In the genomic region with DNA sequence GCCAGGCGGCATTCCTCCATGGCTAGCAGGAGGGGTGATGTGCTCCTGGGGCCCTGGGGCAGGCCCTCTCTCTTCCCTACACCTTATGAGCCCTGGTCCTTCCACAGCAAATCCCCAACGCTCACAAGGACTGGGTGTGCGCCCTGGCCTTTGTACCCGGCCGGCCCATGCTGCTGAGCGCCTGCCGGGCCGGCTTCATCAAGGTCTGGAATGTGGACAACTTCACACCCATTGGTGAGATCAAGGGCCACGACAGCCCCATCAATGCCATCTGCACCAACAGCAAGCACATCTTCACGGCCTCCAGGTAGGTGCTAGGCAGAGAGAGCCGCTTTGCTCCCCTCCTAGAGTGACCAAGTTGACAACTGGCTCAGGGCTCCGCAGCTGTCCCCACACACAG, we compare ENCODE assay signal across 27 mouse cellular contexts. TPM values are rescaled to one million over a fixed set of nuclear protein-coding genes. Genes with fewer than 3 reads are reported as not detected.
A peak's percentile ranks its signal among the peaks of the same experiment; 100 is the strongest.
DNase-seq lines count a peak whose midpoint lies in the region; ATAC-seq lines count a peak whose summit lies in the region.
"Had no signal": no experiment of that assay in that cellular context is flagged by ENCODE, and none has a peak within 500 bp of the region (broad histone marks: within the 10 kb centered on the region; RNA-seq: fewer than 3 reads in every experiment).

No protein-coding gene starts in this region.

- no peak for DNase-seq in heart, embryonic 10.5 days (ENCODE audit: low spot score)
- DNase-seq in heart, postnatal 10 days, result no peak
- DNase-seq in intestine, embryonic 14.5 days (ENCODE audit: low spot score), result peak; percentile 59
- DNase-seq in large intestine, adult 2 months (ENCODE audit: low read depth, low spot score), result peak; percentile 79
- no peak for DNase-seq in gastrocnemius, postnatal 36 days
- no peak for DNase-seq in layer of hippocampus, adult 9-10 months (ENCODE audit: low spot score)
- DNase-seq in testis, postnatal 14 days (ENCODE audit: low spot score), result no peak
- DNase-seq: adrenal gland, postnatal 25 days; cerebellum, adult 18-20 months; cerebellum, postnatal 36 days; lung, postnatal 4 days; right cerebral cortex, adult 18-20 months; spleen, adult 18-20 months; thymus, adult 2 months had no signal

- 0 out of 2 replicates have a peak, but pooled peaks have one; percentile 14 for ATAC-seq in intestine, embryonic 14.5 days (replicated peaks; ENCODE audit: low FRiP score, low TSS enrichment, low read depth)
- 0 out of 2 replicates have a peak, but pooled peaks have one; percentile 8 for ATAC-seq in kidney, embryonic 16.5 days (ENCODE audit: low FRiP score, low TSS enrichment)
- ATAC-seq: activated CD4-positive, CD25-positive, alpha-beta regulatory T cell, adult 4 months; forebrain, embryonic 16.5 days had no signal

- no peak overlapping the region for H3K4me2 ChIP-seq in intestine, embryonic 14.5 days (ENCODE audit: low read length)
- H3K4me2 ChIP-seq in kidney, embryonic 16.5 days (replicated peaks; ENCODE audit: low read depth, low read length), result no peak overlapping the region
- H3K4me2 ChIP-seq: embryonic facial prominence, embryonic 15.5 days; heart, embryonic 12.5 days; limb, embryonic 12.5 days; lung, embryonic 15.5 days; midbrain, embryonic 11.5 days; neural tube, embryonic 13.5 days had no signal

- no peak overlapping the region for H3K9ac ChIP-seq in intestine, embryonic 14.5 days (ENCODE audit: low read length)
- no peak overlapping the region for H3K9ac ChIP-seq in kidney, embryonic 16.5 days (replicated peaks; ENCODE audit: low read length)
- H3K9ac ChIP-seq: embryonic facial prominence, embryonic 15.5 days; liver, embryonic 14.5 days; lung, embryonic 15.5 days had no signal

- peaks cover 25% of the 10 kb centered on the region; the same call in 1 of the 2 replicates for H3K27me3 ChIP-seq in heart, embryonic 10.5 days (ENCODE audit: insufficient read depth, poor library complexity, severe bottlenecking)
- H3K27me3 ChIP-seq in intestine, embryonic 14.5 days (replicated peaks; ENCODE audit: control insufficient read depth, insufficient read depth, low read length), result no peaks in the 10 kb centered on the region
- no peaks in the 10 kb centered on the region for H3K27me3 ChIP-seq in kidney, embryonic 16.5 days (ENCODE audit: insufficient read depth, low read length)
- H3K27me3 ChIP-seq: embryonic facial prominence, embryonic 15.5 days; limb, embryonic 12.5 days; lung, embryonic 15.5 days; neural tube, embryonic 13.5 days had no signal

- intact Hi-C loops in heart, postnatal 10 days (cut with DNase I), result no loop called here
- intact Hi-C loops in gastrocnemius, postnatal 36 days (cut with DNase I), result loop anchor here (10.0 kb wide), 1 partner anchor 218 kb away; no protein-coding TSS in a partner anchor

- peaks cover 29% of the 10 kb centered on the region for H3K36me3 ChIP-seq in heart, embryonic 10.5 days
- H3K36me3 ChIP-seq in intestine, embryonic 14.5 days (ENCODE audit: control insufficient read depth, insufficient read depth, low read length), result peaks cover 35% of the 10 kb centered on the region
- no peaks in the 10 kb centered on the region for H3K36me3 ChIP-seq in kidney, embryonic 16.5 days (ENCODE audit: insufficient read depth, low read length)

- H3K4me3 ChIP-seq in heart, embryonic 10.5 days, result no peak overlapping the region
- H3K4me3 ChIP-seq in intestine, embryonic 14.5 days (ENCODE audit: low read depth, low read length), result no peak overlapping the region
- no peak overlapping the region for H3K4me3 ChIP-seq in kidney, embryonic 16.5 days (ENCODE audit: low read length)
- H3K4me3 ChIP-seq: embryonic facial prominence, embryonic 15.5 days; heart, embryonic 12.5 days; limb, embryonic 12.5 days; lung, embryonic 15.5 days; neural tube, embryonic 13.5 days had no signal

- WGBS in heart, embryonic 10.5 days, result 58% methylated on average over 12 of the region's 12 CpGs
- 66% methylated on average over 12 of the region's 12 CpGs for WGBS in intestine, embryonic 14.5 days
- 73% methylated on average over 12 of the region's 12 CpGs for WGBS in kidney, embryonic 16.5 days
- WGBS in large intestine, adult 2 months, result 38% methylated on average over 12 of the region's 12 CpGs

- peaks cover 38% of the 10 kb centered on the region for H3K4me1 ChIP-seq in heart, embryonic 10.5 days
- H3K4me1 ChIP-seq in intestine, embryonic 14.5 days (replicated peaks; ENCODE audit: control insufficient read depth, insufficient read depth, low read length), result peaks cover 26% of the 10 kb centered on the region
- H3K4me1 ChIP-seq in kidney, embryonic 16.5 days (ENCODE audit: insufficient read depth, low read length), result peaks cover 12% of the 10 kb centered on the region

- H3K27ac ChIP-seq in heart, embryonic 10.5 days, result 0 out of 2 replicates have a peak overlapping the region, but pooled peaks have one; percentile 0
- peak overlapping the region; percentile 2; the same call in 1 of the 2 replicates for H3K27ac ChIP-seq in intestine, embryonic 14.5 days (ENCODE audit: low read depth)
- no peak overlapping the region for H3K27ac ChIP-seq in kidney, embryonic 16.5 days (ENCODE audit: low read length)
- H3K27ac ChIP-seq: embryonic facial prominence, embryonic 15.5 days; limb, embryonic 12.5 days; liver, embryonic 14.5 days; lung, embryonic 15.5 days; neural tube, embryonic 13.5 days had no signal

- no peaks in the 10 kb centered on the region for H3K9me3 ChIP-seq in heart, embryonic 10.5 days
- H3K9me3 ChIP-seq in intestine, embryonic 14.5 days (ENCODE audit: control insufficient read depth, low read length), result no peaks in the 10 kb centered on the region
- H3K9me3 ChIP-seq in kidney, embryonic 16.5 days (ENCODE audit: low read length), result no peaks in the 10 kb centered on the region
- H3K9me3 ChIP-seq: embryonic facial prominence, embryonic 15.5 days; G1E; heart, embryonic 12.5 days; limb, embryonic 12.5 days; lung, embryonic 15.5 days; neural tube, embryonic 13.5 days had no signal

RNA-seq across cellular contexts. Expression of a gene that starts 39.9 kb away (rescaled TPM):
- polyA plus RNA-seq in heart, embryonic 10.5 days (2016; fragmentation: Nextera tagmentation; extraction: Ambion mirVana), result 0.11 TPM in 1 of 2 replicates, not detected in the other
- total RNA-seq in heart, postnatal 10 days (2021), result not detected
- 0.91 and 1.1 TPM in 2 replicates for polyA plus RNA-seq in intestine, embryonic 14.5 days (2014; fragmentation: Nextera tagmentation; extraction: Ambion mirVana)
- 0.17 and 0.40 TPM in 2 replicates for polyA plus RNA-seq in kidney, embryonic 16.5 days (2015; fragmentation: Nextera tagmentation; extraction: Ambion mirVana)
- 2.1 and 3.3 TPM in 2 replicates for polyA plus RNA-seq in large intestine, adult 2 months (2012; rRNA removed)
- not detected for total RNA-seq in gastrocnemius, postnatal 36 days (2021)
- total RNA-seq: adrenal gland, postnatal 25 days; granulocyte monocyte progenitor cell, adult 5-6 weeks; hematopoietic stem cell, adult 5-6 weeks had no signal
- polyA plus RNA-seq: activated CD4-positive, CD25-positive, alpha-beta regulatory T cell, adult 4 months; embryonic facial prominence, embryonic 15.5 days; G1E; heart, embryonic 12.5 days; neural tube, embryonic 13.5 days had no signal

RNA-seq across cellular contexts. Expression of a gene that starts 41.5 kb away (rescaled TPM):
- polyA plus RNA-seq in heart, embryonic 10.5 days (2016; fragmentation: Nextera tagmentation; extraction: Ambion mirVana), result 4.6 and 5.4 TPM in 2 replicates
- total RNA-seq in heart, postnatal 10 days (2021), result 1 to 10 TPM; 1.3 to 1.6 TPM
- 5.1 and 5.6 TPM in 2 replicates for polyA plus RNA-seq in intestine, embryonic 14.5 days (2014; fragmentation: Nextera tagmentation; extraction: Ambion mirVana)
- polyA plus RNA-seq in kidney, embryonic 16.5 days (2015; fragmentation: Nextera tagmentation; extraction: Ambion mirVana), result 2.2 TPM in 2 replicates
- polyA plus RNA-seq in large intestine, adult 2 months (2012; rRNA removed), result 13.6 and 22.5 TPM in 2 replicates
- 1 to 10 TPM in 1 of 2 experiments, under 1 TPM in 1; 0.62 to 1.1 TPM for total RNA-seq in gastrocnemius, postnatal 36 days (2021)

Comparison
In these comparisons a context has a peak if more than half of its experiments do, and no peak if none do; other contexts are left out.
1. DNase-seq: peak in intestine, embryonic 14.5 days (single experiment) and large intestine, adult 2 months (single experiment); none in heart, embryonic 10.5 days (single experiment), heart, postnatal 10 days (0 of 2), gastrocnemius, postnatal 36 days (0 of 2), layer of hippocampus, adult 9-10 months (single experiment) and testis, postnatal 14 days (single experiment).